Mouse (Mus musculus) olfactory bulb, adult 2 months (tissue): ENCODE data around the gene Mnat1. TPM values are rescaled to one million over a fixed set of nuclear protein-coding genes. Genes with fewer than 3 reads are reported as not detected.
"Not testable (repeated sequence)": the region's sequence is repeated elsewhere in the genome, so short reads cannot be mapped to it uniquely, and the experiment has no call there.

Experiments used
- H3K27ac ChIP-seq: fragments of 200-500 bp; 2 replicates; pipeline ENCODE4 v1.5.1; 2012; ENCODE audit warnings: low read depth, low read length; ENCODE audit not compliant: insufficient read depth
- H3K4me1 ChIP-seq: fragments of 200-500 bp; 2 replicates; pipeline ENCODE4 v1.6.1; 2012; ENCODE audit warnings: low read length; ENCODE audit not compliant: control insufficient read depth, insufficient read depth
- H3K4me3 ChIP-seq: fragments of 200-500 bp; 2 replicates; pipeline ENCODE4 v1.5.1; 2012; ENCODE audit warnings: mild to moderate bottlenecking, low read depth, low read length, moderate library complexity; ENCODE audit not compliant: insufficient read depth
- CTCF ChIP-seq: fragments of 200-500 bp; IDR thresholded peaks from 2 replicates; pipeline ENCODE4 v1.5.1; 2012; ENCODE audit warnings: low read depth, mild to moderate bottlenecking, low read length, moderate library complexity; ENCODE audit not compliant: insufficient read depth
- POLR2A ChIP-seq: fragments of 200-500 bp; IDR thresholded peaks from 2 replicates; pipeline ENCODE4 v1.6.1; 2012; ENCODE audit warnings: mild to moderate bottlenecking, low read depth, low read length, moderate library complexity; ENCODE audit not compliant: insufficient read depth
- WGBS: fragments of 180-500 bp; shearing (Covaris S2); methylation state at CpG from one replicate; pipeline ENCODE4 v1.1.7; 2018; 5-methylcytosine and 5-hydroxymethylcytosine counted together
- polyA plus RNA-seq: library from polyadenylated mRNA; stranded (reverse); fragments of >200 nt; gene quantifications from 2 replicates; pipeline ENCODE4 v1.2.4, GENCODE M21; 2012; ENCODE audit warnings: low replicate concordance; ENCODE audit not compliant: missing spikeins, insufficient read depth, insufficient read length

Mnat1 gene
- polyA plus RNA-seq, 1 experiment: not detected

GRCm38 (mm10) chr12:73113196-73113595, 10.3 kb upstream of the Mnat1 start, which contains the start of gene Six4:
Six4 (minus strand) TSS chr12:73113456.
- 2% methylated on average over 20 of the region's 20 CpGs for WGBS
- H3K27ac ChIP-seq: no peak within 1 kb of the TSS
- H3K4me3 ChIP-seq: peak within 1 kb of the TSS; percentile 55
- peaks cover 21% of the 10 kb centered on the region; the same call in 1 of the 2 replicates for H3K4me1 ChIP-seq
- TF ChIP-seq POLR2A (no peak), CTCF (no peak)

GRCm38 (mm10) chr12:73125250-73125649, 1.7 kb downstream of the Mnat1 start:
- no peak for TF ChIP-seq POLR2A
- TF ChIP-seq CTCF: no peak
- Histone ChIP-seq H3K27ac (no peak overlapping the region), H3K4me3 (no peak overlapping the region), H3K4me1 (peaks cover 5% of the 10 kb centered on the region)
- 65% methylated on average over 4 of the region's 4 CpGs for WGBS

GRCm38 (mm10) chr12:73140732-73141131, 17.2 kb downstream of the Mnat1 start:
- H3K27ac ChIP-seq: no peak overlapping the region
- no peaks in the 10 kb centered on the region; the same call in 1 of the 2 replicates for H3K4me1 ChIP-seq
- no peak overlapping the region for H3K4me3 ChIP-seq
- TF ChIP-seq POLR2A (no peak), CTCF (no peak)
- 82% methylated on average over 3 of the region's 3 CpGs for WGBS

GRCm38 (mm10) chr12:73147236-73147635, 23.7 kb downstream of the Mnat1 start:
- no peak overlapping the region for H3K27ac ChIP-seq
- H3K4me1 ChIP-seq: no peaks in the 10 kb centered on the region
- H3K4me3 ChIP-seq: no peak overlapping the region
- 58% methylated on average over 3 of the region's 3 CpGs for WGBS
- no peak for TF ChIP-seq POLR2A
- no peak for TF ChIP-seq CTCF

DNA sequence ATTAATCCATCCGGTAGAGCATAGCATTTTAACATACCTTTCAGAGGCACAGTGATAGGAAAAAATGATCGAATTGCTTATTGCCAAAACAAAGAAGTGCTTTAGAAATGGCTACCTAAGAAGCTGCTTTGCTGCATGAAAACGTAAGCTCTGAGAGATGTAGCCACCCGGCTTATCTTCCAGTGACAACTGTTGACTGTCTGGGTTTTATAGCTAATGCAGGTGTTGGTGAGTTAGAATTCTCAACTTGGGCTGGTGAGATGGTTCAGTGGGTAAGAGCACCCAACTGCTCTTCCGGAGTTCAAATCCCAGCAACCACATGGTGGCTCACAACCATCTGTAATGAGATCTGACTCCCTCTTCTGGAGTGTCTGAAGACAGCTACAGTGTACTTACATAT, 27.5 kb downstream of the Mnat1 start:
- not testable (repeated sequence) for H3K27ac ChIP-seq, H3K4me1 ChIP-seq, H3K4me3 ChIP-seq
- 77% methylated on average over 5 of the region's 5 CpGs for WGBS

- Histone ChIP-seq H3K27ac (no peak overlapping the region), H3K4me1 (no peaks in the 10 kb centered on the region), H3K4me3 (no peak overlapping the region)
- TF ChIP-seq CTCF (no peak), POLR2A (no peak)
- WGBS: 95% methylated on average over 4 of the region's 4 CpGs
Measured at GRCm38 (mm10) chr12:73154150-73154549, 30.6 kb downstream of the Mnat1 start.

GRCm38 (mm10) chr12:73160341-73160740, 36.8 kb downstream of the Mnat1 start:
- no peak for TF ChIP-seq POLR2A
- no peak for TF ChIP-seq CTCF
- Histone ChIP-seq H3K4me3 (no peak overlapping the region), H3K27ac (no peak overlapping the region), H3K4me1 (no peaks in the 10 kb centered on the region)
- WGBS: 20% methylated on average over 4 of the region's 4 CpGs

- H3K4me3 ChIP-seq: no peak overlapping the region
- H3K27ac ChIP-seq: no peak overlapping the region
- 61% methylated on average over 13 of the region's 13 CpGs for WGBS
- TF ChIP-seq CTCF (no peak), POLR2A (no peak)
- no peaks in the 10 kb centered on the region for H3K4me1 ChIP-seq
Measured at GRCm38 (mm10) chr12:73162408-73163181, 39.1 kb downstream of the Mnat1 start.

- Histone ChIP-seq H3K4me1 (no peaks in the 10 kb centered on the region), H3K4me3 (no peak overlapping the region), H3K27ac (no peak overlapping the region)
- 90% methylated on average over 6 of the region's 6 CpGs for WGBS
- no peak for TF ChIP-seq CTCF
- TF ChIP-seq POLR2A: no peak
Measured at GRCm38 (mm10) chr12:73170794-73171193, 47.3 kb downstream of the Mnat1 start.

DNA sequence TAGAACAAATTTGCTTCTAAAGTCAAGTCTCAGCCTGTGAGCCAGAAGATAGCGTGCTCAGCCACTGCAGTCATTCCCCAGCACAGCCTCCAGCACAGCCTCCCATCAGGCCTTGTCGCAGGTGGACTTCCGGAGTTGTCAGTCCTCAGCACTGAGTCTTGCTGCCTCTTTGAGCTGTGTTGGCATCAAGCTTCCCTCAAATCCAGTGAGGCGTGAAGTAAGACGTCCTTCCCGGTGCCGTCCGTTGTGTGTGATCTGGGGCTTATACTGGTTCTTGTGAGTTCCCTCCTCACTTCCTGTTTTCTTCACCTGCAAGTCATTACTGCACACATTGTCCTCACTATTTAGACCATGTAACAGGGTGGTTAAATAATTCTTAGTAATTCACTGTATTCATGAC, 60.4 kb downstream of the Mnat1 start:
- 68% methylated on average over 8 of the region's 8 CpGs for WGBS
- H3K4me1 ChIP-seq: no peaks in the 10 kb centered on the region

More for the DNA sequence above, 60.4 kb downstream of the Mnat1 start:
- Histone ChIP-seq H3K27ac (no peak overlapping the region), H3K4me3 (no peak overlapping the region)
- TF ChIP-seq CTCF (no peak), POLR2A (no peak)
